Mouse (Mus musculus): ENCODE data around the gene Ankrd39.
"Not testable (repeated sequence)": the region's sequence is repeated elsewhere in the genome, so short reads cannot be mapped to it uniquely, and the experiment has no call there.

Gene Ankrd39

GRCm38 (mm10) chr1:36554633-36555399 is 7.6 kb upstream of the Ankrd39 start:
- no peak for DNase-seq (ENCODE audit: low read depth, low spot score)

GRCm38 (mm10) chr1:36552506-36552905 is 5.3 kb upstream of the Ankrd39 start:
- DNase-seq (ENCODE audit: low read depth, low spot score) = no peak

GRCm38 (mm10) chr1:36551904-36552303 is 4.7 kb upstream of the Ankrd39 start:
- no peak for DNase-seq (ENCODE audit: low read depth, low spot score)

- no peak for DNase-seq (ENCODE audit: low read depth, low spot score)
These were observed 3.0 kb upstream of the Ankrd39 start for GRCm38 (mm10) chr1:36550075-36550863.

GRCm38 (mm10) chr1:36549491-36549890 is 2.2 kb upstream of the Ankrd39 start:
- no peak for DNase-seq (ENCODE audit: low read depth, low spot score)

- no peak for DNase-seq (ENCODE audit: low read depth, low spot score)
These were observed 1.5 kb upstream of the Ankrd39 start for GRCm38 (mm10) chr1:36548771-36549170.

GRCm38 (mm10) chr1:36547981-36548598 is 845 bp upstream of the Ankrd39 start:
- DNase-seq (ENCODE audit: low read depth, low spot score) = no peak

- DNase-seq (ENCODE audit: low read depth, low spot score) = no peak
These were observed 1.2 kb downstream of the Ankrd39 start for GRCm38 (mm10) chr1:36545845-36546600.

GRCm38 (mm10) chr1:36545382-36545781 is 1.9 kb downstream of the Ankrd39 start:
- no peak for DNase-seq (ENCODE audit: low read depth, low spot score)

- DNase-seq (ENCODE audit: low read depth, low spot score) = no peak
These were observed 4.3 kb downstream of the Ankrd39 start for GRCm38 (mm10) chr1:36542925-36543324.

GRCm38 (mm10) chr1:36541844-36542243 is 5.4 kb downstream of the Ankrd39 start:
- no peak for DNase-seq (ENCODE audit: low read depth, low spot score)

- no peak for DNase-seq (ENCODE audit: low read depth, low spot score)
These were observed 6.4 kb downstream of the Ankrd39 start for GRCm38 (mm10) chr1:36540807-36541206.

GRCm38 (mm10) chr1:36540132-36540531 is 7.1 kb downstream of the Ankrd39 start:
- no peak for DNase-seq (ENCODE audit: low read depth, low spot score)

GRCm38 (mm10) chr1:36539186-36539585 is 8.1 kb downstream of the Ankrd39 start, which contains the start of gene Gm42417:
Gm42417 (minus strand) TSS chr1:36539429.
- no peak for DNase-seq (ENCODE audit: low read depth, low spot score)

- DNase-seq (ENCODE audit: low read depth, low spot score) = no peak
These were observed 8.5 kb downstream of the Ankrd39 start for GRCm38 (mm10) chr1:36538727-36539126.

- DNase-seq (ENCODE audit: low read depth, low spot score) = not testable (repeated sequence)
These were observed 10.5 kb downstream of the Ankrd39 start, which contains the start of gene Ankrd23 for GRCm38 (mm10) chr1:36536783-36537182. Ankrd23 (minus strand) TSS chr1:36536883.

- DNase-seq (ENCODE audit: low read depth, low spot score) = no peak
These were observed 10.9 kb downstream of the Ankrd39 start for GRCm38 (mm10) chr1:36536397-36536728.

GRCm38 (mm10) chr1:36535477-36536396 is 11.5 kb downstream of the Ankrd39 start:
- DNase-seq (ENCODE audit: low read depth, low spot score) = no peak

GRCm38 (mm10) chr1:36534595-36535058 is 12.6 kb downstream of the Ankrd39 start:
- DNase-seq (ENCODE audit: low read depth, low spot score) = no peak

GRCm38 (mm10) chr1:36533546-36533945 is 13.7 kb downstream of the Ankrd39 start:
- DNase-seq (ENCODE audit: low read depth, low spot score) = no peak

Data from brain, embryonic 18.5 days (tissue).